Mouse (Mus musculus): ENCODE measurements around the gene Zfp36l2.

Gene Zfp36l2

DNA sequence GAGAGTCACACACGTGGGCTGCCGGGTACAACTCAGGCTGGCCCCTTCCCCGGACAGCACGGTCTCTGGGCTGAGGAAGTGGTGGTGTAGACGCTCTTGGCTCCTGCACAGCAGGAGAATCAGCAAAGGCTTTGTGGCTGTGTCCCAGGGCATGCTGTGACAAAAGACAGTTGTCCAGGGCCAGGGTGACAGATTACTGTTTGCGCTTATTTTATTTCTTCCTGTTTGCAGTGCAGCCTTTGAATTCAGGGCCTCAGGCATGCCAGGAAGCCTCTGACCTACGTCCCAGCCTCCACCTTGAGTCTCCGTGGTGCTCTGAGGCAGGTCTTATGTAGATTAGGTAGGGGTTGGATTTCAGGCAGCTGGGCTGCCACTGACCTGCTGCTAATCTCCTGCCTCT, 10.3 kb downstream of the Zfp36l2 start:
- DNase-seq (ENCODE audit: low read depth, low spot score): no peak

DNA sequence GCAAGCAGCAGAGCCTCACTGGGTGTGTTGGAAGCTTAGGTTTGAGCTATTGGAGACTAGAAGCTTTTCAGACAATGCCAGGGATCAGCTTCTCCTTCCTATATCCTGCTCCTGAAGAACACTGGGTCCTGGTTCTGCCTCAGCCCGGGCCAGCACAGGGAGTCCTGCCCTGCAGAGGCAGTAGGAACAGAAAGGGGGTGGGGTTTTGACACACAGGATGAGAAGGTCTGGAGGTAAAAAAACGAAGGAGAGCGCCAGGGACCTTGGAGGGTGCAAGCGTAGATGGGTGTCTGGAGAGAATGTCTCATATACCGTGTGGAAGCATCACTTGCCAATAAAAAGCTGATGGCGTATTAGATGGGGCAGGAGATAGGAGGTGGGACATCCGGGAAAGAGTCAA, 11.3 kb downstream of the Zfp36l2 start:
- DNase-seq (ENCODE audit: low read depth, low spot score): no peak

DNA sequence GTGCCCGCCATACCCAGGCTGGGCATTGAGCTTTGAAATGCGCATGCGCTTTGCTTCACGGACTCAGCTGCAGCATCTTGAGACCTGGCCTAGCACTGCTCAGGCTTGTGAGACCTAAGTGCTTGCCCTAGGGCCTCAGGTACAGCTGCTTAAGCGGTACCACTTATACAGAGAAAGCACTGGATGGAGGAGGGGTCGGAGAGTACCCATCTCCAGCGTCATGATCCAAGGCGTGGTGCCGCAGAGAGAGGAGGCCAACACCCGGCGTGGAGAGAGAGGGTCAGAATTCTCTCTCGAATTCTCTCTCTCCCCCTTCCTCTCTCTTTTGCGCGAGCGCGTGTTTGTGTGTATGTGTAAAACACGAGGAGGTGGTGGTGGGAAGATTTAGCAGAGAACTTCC, 12.6 kb downstream of the Zfp36l2 start:
- no peak for DNase-seq (ENCODE audit: low read depth, low spot score)

DNA sequence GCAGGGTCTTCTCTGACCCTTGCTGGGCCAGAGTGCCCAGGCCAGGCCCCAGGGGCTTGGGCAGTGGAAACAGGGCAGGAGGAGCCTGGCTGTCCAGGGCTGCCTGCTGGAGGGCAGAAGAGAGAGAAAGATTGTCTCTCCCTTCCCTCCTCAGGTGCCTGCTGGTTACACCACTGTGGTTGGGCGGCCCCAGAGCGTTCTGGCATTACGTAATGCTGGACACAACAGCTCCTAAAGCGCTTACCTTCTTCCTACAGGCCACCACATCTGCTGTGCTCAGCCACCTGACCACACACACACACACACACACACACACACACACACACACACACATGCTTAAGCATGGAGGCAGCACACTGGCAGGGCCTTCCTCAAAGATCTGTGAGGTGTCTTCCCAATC, 20.4 kb downstream of the Zfp36l2 start:
- DNase-seq (ENCODE audit: low read depth, low spot score): no peak

DNA sequence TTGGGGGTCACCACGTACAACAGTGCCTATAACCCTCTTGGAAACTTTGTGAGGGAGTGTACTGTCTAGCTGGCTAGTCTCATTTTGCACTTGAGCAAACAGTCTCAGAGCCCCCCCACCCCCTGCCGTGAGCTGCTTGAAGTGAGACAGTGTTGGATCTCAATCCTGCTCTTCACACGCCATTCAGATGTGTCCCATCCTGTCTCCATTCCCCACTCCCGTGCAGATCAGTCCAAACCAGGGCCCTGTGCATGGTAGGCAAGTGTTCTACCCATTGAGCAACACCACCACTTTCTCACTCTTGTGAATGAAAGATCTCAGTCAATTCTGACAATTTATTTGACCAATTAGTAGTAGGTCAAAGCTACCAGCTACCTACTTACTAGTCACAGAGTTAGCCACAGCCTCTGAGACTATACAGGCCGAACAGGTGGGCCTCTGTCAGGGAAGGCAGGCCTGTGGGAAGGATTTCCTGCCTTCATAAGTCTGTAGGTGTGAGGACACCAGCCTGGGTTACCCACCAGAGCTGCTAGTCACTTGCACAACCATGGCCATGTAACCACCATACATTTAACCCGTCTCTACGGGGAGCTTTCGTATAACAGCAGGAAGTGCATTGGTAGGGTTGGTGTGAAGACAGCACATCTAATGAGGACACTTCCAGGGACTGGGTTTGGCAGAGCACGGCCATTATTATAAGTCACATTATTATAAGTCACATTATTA, 21.4 kb downstream of the Zfp36l2 start:
- DNase-seq (ENCODE audit: low read depth, low spot score): no peak

DNA sequence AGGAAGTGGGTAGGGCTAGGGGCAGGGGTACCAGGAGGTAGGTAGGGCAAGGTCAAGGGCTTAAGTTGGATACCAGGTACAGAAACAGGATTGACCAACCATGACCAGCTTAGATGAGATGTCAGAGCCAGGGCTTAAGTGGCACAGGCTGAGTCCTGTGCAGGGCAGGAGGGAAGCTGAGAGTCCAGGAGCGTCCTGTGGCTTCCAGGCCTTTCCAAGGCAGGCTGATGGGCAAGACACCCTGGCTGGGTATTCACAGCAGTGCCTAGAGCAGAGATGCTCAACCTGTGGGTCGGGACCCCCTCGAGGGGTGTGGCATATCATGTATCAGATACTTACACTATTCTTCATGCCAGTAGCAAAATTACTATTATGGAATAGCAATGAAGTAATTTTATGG, 22.0 kb downstream of the Zfp36l2 start:
- no peak for DNase-seq (ENCODE audit: low read depth, low spot score)

DNA sequence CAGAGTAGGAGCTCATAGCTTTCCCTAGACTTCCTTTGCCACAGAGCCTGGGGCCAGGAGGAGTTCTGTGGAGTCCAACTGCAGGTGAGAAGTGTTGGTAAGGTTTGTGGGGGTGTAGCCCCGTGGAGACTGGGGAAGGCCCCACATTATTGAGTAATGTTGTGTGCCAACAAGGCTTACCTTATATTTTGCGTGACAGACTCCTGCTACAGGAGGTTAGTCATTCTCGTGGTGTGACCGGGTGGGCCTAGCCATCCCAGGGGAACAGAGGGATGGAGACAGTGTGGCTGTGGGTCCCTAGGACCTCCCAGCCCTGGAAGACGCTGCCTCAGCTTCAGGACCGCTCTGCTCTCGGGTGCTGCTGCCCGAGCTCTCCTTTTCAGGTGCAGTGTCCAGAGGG, 23.6 kb downstream of the Zfp36l2 start:
- DNase-seq (ENCODE audit: low read depth, low spot score): no peak

DNA sequence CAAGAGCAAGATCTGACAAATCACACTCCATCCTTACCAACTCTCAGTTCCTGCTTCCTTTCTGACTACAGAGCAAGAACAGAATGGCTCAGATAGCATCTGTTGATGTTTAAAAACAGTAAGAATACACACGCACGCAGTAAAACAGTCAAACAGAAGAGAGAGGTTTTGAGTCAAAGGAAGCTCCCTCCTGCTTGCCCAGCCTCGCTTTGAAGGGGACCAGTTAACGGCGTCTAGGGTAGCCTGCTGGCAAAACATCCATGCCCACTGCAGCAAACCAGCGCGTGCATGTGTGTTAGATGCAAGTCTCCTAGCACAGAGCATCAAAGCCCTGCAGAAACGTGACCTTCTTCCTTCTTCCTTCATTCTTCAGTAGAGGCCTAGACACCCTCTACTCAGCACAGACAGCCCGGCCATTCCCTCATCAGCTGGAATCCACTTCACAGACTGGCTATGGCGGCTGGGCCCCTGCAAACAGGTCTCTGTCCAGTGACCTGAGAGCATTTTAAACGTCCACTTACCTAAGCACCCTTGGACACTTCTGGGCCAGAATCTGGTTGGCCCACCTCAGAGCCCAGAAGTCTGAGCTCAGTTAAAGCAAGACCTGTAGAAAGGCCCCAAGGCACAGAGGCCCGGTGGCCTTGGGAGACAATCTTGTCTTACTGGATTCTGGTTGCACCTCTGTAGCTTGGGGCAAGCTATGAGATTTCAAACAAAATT, 24.5 kb downstream of the Zfp36l2 start:
- DNase-seq (ENCODE audit: low read depth, low spot score): no peak

DNA sequence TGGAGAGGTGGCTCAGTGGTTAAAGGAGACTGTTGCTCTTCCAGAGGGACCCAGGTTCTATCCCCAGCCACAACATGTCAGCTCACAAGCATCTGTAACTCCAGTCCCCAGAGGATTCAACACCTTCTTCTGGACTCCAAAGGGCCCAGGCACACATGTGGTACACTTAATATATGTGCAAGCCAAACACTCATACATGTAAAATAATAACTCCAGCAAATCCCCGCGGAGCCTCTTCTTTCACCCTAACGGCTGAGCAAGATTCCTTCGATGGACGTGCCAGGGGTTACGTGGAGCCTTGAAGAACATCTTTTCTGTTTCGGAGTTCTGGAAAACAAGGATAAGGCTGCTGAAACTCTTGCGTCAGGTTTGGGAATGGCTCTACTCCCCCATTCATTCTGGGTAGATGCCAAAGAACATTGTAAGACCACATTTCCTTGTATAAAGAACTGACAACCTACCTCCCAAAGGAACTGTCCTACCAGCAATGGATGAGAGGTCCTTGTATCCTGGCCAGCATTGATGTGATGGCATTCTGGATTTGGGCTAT, 25.5 kb downstream of the Zfp36l2 start:
- DNase-seq (ENCODE audit: low read depth, low spot score): no peak

DNA sequence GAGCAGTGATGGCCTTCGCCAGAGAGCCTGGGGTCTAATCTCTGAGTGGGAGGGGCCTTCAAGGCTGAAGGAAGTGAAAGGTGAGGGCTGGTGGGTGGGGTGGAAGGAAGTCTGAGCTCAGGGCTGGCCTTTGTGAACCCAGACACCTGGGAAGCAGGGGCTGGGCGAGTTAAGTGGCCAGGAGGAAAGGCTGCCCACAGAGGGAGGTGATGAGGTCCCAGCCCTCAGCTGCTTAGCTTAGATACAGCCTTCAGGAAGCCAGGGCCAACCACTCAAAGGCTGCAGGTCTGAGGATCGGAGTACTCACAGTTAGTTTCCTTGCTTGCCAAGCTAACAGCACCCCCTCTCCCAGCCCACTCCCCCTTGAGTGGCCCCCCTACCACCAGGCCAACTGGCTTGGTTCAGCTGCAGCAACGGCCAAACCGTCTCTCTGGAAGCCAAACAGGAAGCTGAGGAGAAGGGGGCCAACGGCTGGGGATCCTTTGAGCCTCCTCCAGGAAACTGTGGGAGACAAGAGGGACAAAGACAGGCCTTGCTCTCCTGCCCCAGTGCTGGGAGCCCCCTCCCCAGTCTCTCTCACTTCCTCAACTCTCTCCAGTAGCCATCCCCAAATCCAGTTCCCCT, 26.4 kb downstream of the Zfp36l2 start:
- no peak for DNase-seq (ENCODE audit: low read depth, low spot score)

DNA sequence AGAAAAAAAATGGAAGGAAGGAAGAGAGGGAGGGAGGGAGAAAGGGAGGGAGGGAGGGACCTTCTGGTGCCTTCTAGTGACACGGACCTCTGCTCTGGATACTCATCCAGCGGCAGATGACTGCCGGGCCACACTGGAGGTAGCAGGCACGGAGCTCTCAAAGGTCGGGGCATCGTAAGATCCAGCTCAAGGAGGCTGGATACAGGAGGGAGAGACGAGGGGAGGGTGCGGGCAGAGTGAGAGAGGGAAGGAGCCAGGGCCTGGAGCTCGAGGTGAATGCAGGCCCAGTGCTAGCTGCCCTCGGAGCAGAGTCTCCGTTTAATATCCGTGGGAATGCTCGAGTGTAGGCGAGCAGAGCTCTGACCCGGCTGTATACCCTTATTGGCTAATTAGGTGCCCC, 28.9 kb downstream of the Zfp36l2 start:
- DNase-seq (ENCODE audit: low read depth, low spot score): no peak

DNA sequence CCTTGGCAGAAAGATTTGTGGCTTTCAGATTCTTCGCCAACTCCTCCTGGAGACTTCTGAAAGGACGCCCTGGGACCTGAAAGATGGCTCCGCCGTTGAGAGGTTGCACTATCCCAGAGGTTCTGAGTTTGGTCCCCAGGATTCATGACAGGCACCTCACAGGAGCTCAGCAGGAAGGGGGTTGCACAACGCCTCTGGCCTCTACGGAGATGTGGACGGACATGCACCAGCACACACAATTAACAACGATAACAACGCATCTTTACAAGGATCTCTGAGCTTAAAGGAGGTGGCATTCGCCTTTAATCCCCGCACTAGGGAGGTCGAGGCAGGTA, 29.3 kb downstream of the Zfp36l2 start:
- DNase-seq (ENCODE audit: low read depth, low spot score): no peak

DNA sequence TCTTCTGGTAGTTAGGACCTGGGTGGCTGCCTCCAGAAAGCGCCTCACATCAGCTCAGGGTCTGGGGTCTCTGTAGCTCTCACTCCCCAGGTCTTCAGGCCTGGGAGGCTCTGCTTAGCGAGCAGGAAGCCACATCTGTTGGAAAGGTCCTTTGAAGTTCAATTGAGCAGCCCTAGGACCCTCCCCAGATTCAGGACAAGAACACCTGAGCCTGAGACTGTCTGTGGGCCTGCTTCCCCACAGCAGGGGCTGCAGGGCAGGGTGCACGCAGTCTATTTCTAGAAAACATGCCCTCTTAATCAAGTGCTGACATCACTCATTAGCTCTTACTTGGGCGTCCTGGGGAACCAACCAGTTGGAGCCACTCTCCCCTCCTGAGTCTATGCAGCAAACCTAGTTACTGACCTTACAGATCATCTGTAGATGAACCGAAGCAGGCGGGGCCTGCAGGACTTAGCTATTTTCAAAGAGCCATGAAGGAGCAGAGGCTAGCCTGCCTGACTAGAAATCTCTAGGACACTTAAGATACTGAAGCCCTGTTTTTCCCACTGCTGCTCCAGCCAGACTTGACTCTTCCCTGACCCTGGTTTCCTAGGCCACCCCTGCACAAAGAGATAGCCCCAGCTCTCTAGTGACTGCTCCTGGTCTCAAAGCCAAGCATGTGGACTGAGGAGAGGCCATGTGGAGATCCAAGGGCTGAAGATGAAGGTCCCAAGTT, 29.8 kb downstream of the Zfp36l2 start:
- no peak for DNase-seq (ENCODE audit: low read depth, low spot score)

DNA sequence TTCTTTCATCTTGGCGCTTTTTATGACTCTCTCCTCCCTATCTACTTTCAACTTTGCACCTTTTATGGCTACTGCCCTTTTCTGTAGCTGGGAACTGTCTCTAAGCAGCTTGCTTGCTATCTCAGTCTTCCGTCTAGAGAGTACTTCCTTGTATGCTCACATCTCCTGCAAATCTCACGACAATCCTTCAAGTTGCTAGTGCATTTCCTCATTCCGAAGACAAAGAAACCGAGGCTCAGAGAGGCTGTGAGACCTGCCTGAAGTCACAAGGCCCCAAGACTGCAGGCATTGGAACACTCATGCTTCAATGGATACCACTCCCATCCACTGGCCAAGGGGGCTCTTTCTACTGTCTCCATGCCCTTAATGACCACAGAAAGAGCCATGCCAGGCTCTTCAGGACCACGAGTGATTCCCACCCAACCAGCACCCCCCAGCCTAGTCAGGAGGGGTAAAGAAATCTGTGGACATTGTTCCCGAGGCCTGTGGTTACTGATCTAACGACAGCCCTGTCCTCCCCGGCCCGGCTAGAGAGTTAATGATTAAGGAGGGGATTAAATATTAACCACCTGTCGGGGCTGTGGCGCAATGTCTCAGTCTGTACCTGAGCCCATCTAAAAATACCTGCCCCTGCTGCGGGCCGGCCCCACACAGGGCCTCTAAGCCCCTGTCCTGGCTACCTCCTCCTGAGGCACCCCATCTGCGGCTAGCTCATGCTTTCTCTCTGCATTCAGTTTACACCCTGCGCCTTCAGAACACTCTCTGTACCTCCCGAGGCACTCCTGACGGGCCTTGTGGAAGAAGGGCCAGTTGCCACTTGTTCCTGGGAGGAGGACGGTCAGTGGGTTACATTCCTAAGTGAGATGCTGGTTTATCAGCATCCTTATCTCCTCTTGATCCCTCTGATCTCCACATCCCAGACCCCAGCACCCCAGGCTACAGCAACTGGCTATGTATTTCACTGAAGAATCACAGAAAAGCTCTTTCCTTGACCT, 30.7 kb downstream of the Zfp36l2 start:
- no peak for DNase-seq (ENCODE audit: low read depth, low spot score)

DNA sequence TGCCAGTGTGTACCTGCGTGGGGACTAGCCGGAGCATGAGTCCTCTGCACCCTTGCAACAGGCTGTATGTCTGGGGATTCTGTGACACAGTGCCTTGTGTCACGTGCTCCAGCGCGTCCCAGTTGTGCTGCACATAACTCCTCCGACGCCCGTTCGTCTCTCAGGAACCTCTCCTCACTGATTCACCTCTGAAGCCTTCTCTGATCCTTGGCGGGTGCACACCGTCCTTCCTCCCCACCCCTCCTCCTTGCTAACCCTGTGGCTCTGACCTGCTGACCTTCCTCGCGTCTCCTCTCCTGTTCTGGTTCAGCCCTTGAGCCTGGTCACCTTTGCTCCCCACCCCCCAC, 31.5 kb downstream of the Zfp36l2 start:
- no peak for DNase-seq (ENCODE audit: low read depth, low spot score)

DNA sequence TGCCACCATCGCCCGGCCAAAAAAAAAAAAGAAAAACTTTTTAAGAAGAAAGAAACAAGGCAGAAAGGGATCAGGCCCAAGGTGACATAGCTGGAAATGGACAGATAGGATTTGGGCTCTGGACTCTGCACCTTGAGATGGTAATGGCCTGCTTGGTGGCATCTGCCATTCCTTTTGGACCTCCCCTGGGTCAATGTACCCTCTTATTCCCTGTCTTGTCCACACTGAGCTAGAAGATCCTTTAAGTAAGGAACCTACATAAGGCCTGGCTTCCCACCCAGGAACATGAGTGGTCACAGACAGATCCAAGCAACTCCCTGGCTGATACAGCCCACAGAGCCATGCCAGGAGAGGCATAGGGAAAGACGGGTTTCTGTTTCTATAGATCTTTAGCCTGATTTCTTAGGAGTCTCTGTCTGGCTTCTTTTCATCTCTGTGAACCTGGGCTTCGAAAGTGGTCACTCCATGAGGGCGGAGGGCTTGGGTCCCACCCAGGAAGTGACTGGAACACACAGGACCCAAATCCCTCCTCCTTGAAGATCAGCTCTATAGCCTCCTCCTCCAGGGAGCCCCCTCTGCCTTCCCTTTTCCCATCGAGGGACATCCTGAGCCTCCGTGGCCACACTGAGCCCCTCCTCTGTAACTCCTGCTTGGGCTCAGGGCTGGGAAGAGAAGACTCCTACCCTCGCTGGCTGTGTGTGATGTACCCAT, 32.1 kb downstream of the Zfp36l2 start:
- DNase-seq (ENCODE audit: low read depth, low spot score): no peak

DNA sequence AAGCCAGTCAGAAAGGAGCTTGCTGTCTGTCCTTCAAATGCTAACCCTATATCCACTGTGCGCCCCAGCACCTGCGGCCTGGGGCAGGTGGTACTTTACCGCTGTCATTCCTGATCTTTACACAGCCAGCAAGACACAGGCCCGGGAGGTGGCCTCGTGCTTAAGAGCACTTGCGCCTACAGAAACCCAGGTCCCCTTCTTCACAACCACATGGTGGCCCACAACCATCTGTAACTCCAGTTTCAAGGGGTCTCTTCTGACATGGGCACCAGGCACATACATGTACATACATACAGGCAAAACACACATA, 32.8 kb downstream of the Zfp36l2 start:
- DNase-seq (ENCODE audit: low read depth, low spot score): no peak

DNA sequence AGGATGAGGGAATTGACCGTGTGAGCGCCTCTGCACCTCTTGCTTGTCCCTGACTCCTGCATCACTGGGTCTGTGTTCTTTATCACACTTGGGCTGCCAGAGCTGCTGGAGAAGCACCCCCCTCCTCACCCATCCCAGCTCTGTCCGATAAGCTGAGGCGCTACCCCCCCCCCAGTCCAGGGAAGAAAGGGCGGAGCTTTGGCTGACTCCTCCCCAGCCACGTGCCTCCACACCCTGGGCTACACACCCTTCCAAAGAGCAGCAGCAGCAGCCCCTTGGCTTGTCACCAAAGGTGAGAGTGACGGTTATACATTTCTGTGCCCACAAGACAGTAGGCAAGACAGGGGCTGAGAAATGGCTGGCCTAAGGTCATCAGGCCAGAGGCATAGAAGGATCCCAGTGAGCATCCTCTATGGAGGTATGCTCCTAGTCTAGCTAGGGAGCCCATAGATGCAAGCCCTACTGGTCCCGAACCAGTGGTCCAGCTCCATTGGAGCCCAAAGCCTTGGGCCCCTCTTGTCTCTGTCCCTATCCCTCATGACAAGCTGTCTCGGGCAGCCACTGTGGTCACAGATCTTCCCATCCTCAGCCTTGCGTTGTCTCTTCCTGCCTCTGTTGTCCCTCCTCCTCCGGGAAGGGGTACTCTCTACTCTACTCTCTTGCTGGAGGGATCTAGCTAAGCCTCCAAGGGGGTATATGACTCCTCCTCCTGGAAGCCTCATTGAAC, 33.3 kb downstream of the Zfp36l2 start:
- DNase-seq (ENCODE audit: low read depth, low spot score): no peak

DNA sequence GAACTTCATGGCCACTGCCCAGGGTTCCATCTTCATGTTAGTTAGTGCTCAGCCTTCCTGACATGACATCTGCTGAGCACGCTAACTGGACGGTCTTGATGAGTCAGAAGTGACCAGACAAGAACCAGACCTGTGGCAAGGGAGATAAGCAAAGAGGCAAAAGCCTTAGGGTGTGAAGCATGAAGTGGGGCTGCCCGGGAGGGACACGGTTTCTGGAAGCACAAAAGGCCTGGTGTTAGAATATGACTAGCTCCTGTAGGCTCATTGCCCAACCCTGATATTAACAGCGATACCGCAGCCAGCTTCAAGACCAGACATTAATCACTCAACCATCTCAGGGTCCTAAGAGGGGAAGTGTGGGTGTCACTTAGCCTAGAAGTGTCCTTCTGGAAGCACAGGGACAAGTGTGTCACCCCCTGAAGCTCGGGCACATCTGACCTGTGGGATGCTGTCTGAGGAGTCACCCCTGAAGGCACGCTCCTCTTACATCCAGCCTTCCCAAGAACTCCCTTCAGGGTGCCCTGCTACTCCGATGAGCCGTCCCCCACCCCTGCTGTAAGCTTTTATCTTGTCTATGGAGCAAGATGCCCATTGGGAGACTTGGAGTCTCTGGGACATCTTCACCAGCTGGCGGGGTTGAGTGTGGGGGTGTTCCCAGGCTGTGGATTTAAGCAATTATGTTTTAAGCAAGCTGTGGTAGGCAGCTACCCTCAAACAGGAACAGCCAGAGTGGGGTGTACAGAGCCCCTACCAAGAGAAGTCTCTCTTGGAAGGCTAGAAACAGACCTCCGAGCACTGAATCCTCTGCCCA, 34.6 kb downstream of the Zfp36l2 start:
- no peak for DNase-seq (ENCODE audit: low read depth, low spot score)
